Mouse (Mus musculus) liver, postnatal 0 days (tissue): ENCODE data around the gene Tmprss5.

Source experiments
- CTCF ChIP-seq: sonication (generic); IDR thresholded peaks from 2 replicates; pipeline ENCODE4 v1.5.1; 2016; ENCODE audit warnings: antibody characterized with exemption, low read depth
- EP300 ChIP-seq: IDR thresholded peaks from 2 replicates; pipeline ENCODE4 v1.6.1; 2016; ENCODE audit warnings: antibody characterized with exemption, low read depth, mild to moderate bottlenecking

GRCm38 (mm10) chr9:49130514-49131010, 49.5 kb downstream of the Tmprss5 start:
- TF ChIP-seq CTCF (no peak), EP300 (no peak)
